Mouse (Mus musculus) T-helper 1 cell (primary cell): ENCODE measurements around the gene Tsga10.

Experiments
- in situ Hi-C: fragments of 300-600 bp; cut with MboI, MseI; formaldehyde crosslinking; loops from one replicate; pipeline ENCODE4 v1.15.1; 2025; ENCODE audit warnings: high pct_unique_total_duplicates

Tsga10 gene

GRCm38 (mm10) chr1:37866286-37866685 is at the start of gene Tsga10:
Tsga10 (minus strand) TSS chr1:37866429.
- in situ Hi-C loops: loop anchor here (25.0 kb wide), 1 partner anchor 429 kb away; the partner anchor contains the start of genes Coa5 and Unc50

DNA sequence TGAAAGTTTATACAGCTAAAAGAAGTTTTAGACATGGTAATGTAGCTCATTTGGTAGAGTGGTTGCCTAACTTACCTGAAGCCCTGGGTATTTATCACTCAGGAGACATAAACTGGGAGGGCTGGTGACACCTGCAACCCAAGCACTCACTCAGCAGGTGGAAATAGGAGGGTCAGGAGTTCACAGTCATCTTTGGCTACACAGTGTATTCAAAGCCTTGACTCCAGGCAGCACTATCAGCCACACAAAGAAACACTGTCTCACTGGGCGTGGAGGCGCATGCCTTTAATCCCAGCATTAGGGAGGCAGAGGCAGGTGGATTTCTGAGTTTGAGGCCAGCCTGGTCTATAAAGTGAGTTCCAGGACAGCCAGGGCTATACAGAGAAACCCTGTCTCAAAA is 46.5 kb upstream of the Tsga10 start:
- in situ Hi-C loops: no loop called here

- in situ Hi-C loops: no loop called here
Observed at GRCm38 (mm10) chr1:37903178-37903577, 36.9 kb upstream of the Tsga10 start.

DNA sequence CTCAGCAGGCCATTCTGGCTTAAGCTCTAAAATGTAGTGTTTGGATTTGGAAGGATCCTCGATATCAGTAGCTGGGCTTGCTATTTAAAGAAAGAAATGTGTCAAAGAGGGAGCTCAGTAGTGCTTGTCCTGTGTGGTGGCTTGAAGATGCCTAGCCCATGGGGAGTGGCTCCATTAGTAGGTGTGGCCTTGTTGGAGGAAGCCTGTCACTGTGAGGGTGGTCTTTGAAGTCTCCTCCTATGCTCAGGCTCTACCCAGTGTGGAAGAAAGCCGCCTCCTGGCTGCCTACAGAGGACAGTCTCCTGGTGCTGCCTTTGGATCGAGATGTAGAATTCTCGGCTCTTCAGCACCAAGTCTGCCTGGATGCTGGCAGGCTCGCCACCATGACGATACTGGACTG is 34.1 kb upstream of the Tsga10 start:
- in situ Hi-C loops: no loop called here

GRCm38 (mm10) chr1:37899816-37900215 is 33.6 kb upstream of the Tsga10 start:
- in situ Hi-C loops: loop anchor here (5.0 kb wide), 1 partner anchor 87 kb away; no protein-coding TSS in a partner anchor

GRCm38 (mm10) chr1:37894606-37895005 is 28.4 kb upstream of the Tsga10 start:
- in situ Hi-C loops: loop anchor here (5.0 kb wide), 1 partner anchor 93 kb away; no protein-coding TSS in a partner anchor

DNA sequence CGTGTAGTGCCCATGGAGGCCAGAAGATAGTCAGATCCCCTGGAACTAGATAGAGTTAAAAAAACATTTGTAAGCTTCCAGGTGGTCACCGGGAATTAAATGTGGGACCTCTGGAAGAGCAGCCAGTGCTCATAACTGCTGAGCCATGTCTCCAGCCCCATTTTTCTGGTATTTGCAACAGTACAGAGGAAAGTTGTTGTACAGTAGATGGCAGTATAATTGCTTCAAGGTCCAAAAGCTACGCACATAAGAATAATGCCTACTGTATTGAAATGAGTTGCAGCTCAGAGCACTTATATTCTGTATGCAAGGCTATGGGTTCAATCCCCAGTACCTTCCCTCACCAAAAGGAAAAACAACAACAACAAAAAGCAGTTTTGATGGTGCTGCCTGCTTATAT is 25.2 kb upstream of the Tsga10 start:
- in situ Hi-C loops: no loop called here

- in situ Hi-C loops: no loop called here
Observed at GRCm38 (mm10) chr1:37890025-37890652, 23.9 kb upstream of the Tsga10 start, which contains the start of the genes Mitd1 and Mrpl30. Mitd1 (minus strand) TSS chr1:37890411. Mrpl30 (plus strand) TSS chr1:37890477.

DNA sequence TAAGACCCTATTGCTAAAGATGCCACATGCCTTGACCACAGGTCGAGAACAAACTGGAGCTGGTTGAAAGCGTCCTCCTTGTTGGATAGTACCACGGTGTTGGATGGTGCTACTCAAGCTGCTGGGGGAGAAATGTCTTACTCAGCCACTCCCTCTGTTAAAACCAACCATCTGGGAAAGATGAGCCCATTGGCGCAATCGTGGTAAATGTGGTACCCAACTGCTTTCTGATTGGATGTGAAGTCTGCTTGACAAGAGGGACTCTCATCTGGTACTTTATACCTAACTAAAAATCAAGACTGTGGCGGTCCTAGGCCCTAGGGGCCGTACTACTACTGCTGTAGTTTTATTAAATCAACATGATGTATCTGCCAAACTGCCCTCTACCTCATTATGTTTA is 23.0 kb upstream of the Tsga10 start:
- in situ Hi-C loops: no loop called here

DNA sequence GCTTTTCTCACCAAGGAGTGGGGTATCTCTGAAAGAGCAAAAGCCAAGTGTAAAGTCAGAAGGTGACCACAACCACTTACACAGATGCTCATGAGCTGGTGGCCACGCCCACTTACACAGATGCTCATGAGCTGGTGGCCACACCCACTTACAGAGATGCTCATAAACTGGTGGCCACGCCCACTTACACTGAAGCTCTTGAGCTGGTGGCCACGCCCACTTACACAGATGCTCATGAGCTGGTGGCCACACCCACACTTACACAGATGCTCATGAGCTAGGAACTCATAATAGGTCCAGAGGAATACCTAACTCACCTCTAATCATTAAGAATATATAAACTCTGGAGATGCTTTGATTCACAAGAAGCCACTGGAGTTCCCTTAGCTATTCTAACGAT is 18.2 kb upstream of the Tsga10 start:
- in situ Hi-C loops: no loop called here

- in situ Hi-C loops: no loop called here
Observed at GRCm38 (mm10) chr1:37883411-37883810, 17.2 kb upstream of the Tsga10 start.

DNA sequence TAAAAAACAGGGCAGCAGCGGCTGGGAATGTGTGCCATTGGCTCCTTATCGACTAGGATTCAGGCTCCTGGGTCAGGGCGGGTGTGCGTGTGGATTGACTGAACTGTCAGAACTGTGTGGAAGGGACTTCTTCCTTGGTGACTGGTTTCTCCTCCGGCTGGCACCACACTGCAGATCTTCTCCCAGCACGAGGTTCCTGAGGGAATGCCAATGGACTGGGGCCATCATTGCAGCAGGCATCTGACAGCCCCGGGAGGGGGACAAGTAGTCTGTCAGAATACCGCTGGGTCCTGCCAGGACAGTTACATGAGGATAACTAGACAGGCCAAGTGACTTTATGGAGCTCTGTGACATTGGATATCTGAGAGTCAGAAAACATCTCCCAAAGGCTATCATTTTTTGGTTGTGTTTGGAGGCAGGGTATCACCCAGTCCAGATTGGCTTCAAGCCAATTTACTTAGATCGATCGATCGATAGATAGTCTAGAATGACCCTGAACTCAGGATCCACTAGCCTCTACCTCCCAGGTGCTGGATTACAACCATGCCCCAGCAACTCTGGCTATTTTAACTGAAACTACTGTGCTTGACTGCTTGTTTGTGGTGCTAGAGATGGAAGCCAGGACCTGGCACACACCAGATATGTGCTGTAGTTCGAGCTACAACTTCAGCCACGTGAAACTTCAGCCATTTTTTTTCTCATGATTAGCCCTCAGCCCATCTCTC is 11.7 kb upstream of the Tsga10 start:
- in situ Hi-C loops: no loop called here

GRCm38 (mm10) chr1:37873157-37873556 is 6.9 kb upstream of the Tsga10 start:
- in situ Hi-C loops: loop anchor here (5.0 to 25.0 kb wide), 2 partner anchors 196 to 436 kb away; partner anchors contain the start of genes Coa5 and Unc50

GRCm38 (mm10) chr1:37872131-37873067 is 6.2 kb upstream of the Tsga10 start:
- in situ Hi-C loops: loop anchor here (5.0 to 25.0 kb wide), 2 partner anchors 195 to 435 kb away; partner anchors contain the start of genes Coa5 and Unc50

DNA sequence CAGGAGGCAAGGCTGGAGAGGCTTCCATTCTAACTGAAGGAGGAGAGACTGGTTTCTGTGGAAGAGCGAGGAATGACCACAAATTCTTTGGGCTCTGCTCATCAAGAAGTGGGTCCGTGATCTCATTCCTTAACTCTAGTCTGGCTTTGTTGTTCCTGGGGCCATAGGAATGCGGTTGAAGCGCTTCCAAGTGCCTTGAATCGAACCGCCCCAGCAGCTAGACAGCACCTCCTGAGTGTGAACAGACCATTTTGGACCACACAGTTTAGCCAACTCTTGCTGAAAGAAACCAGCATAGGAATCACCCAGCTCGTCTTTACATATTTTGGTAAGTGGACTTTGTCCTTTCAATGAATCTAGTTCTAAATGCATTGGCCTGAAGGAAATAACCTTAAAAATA is 5.5 kb upstream of the Tsga10 start, which contains the start of gene Lipt1:
TSS of gene Lipt1 (plus strand) at position 35 of the 400 bp plus-strand sequence.
- in situ Hi-C loops: loop anchor here (5.0 to 25.0 kb wide), 2 partner anchors 194 to 434 kb away; partner anchors contain the start of genes Coa5 and Unc50

GRCm38 (mm10) chr1:37869362-37869761 is 3.1 kb upstream of the Tsga10 start:
- in situ Hi-C loops: loop anchor here (25.0 kb wide), 1 partner anchor 432 kb away; the partner anchor contains the start of genes Coa5 and Unc50

DNA sequence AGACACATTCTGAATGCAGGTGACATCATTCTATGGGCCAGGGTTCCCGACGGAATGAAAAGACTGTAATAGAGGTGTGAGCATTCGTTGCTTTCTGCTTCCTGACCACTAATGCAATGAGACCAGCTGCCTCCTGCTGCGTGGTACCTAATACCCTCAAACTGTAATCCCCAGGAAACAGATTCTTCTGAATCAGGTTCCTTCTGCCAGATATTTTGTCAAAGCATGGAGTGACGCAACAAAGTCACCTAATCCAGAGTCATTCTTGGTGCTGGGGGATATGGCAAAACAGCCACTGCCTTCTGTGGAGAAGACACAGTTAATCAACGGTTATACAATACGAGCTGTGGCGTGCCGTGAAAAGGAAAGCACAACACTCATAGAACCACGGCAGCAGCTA is 2.4 kb upstream of the Tsga10 start:
- in situ Hi-C loops: loop anchor here (25.0 kb wide), 1 partner anchor 431 kb away; the partner anchor contains the start of genes Coa5 and Unc50

- in situ Hi-C loops: loop anchor here (25.0 kb wide), 1 partner anchor 431 kb away; the partner anchor contains the start of genes Coa5 and Unc50
Observed at GRCm38 (mm10) chr1:37867684-37868322, 1.6 kb upstream of the Tsga10 start.

DNA sequence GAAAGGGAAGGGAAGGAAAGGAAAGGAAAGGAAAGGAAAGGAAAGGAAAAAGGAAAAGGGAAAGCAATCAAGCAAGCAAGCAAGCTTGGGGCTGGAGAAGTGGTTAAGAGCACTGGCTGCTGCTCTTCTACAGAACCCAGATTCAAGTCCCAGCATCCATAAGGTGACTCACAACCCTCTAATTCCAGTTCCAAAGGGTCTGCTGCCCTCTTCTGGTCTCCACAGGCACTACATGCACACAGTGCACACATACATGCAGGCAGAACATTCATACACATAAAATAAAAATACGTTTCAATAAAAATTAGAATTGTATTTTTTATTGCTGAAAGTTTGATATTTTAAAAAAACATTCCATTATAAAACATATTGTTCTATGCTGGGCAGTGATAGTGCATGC is 827 bp upstream of the Tsga10 start:
- in situ Hi-C loops: loop anchor here (25.0 kb wide), 1 partner anchor 430 kb away; the partner anchor contains the start of genes Coa5 and Unc50
